Mouse (Mus musculus) stomach, postnatal 0 days (tissue): ENCODE data around the gene Dip2b.

Experiments used
- CTCF ChIP-seq: IDR thresholded peaks from 2 replicates; pipeline ENCODE4 v1.5.1; 2016; ENCODE audit warnings: antibody characterized with exemption, low read depth, mild to moderate bottlenecking, moderate library complexity
- EP300 ChIP-seq: optimal IDR thresholded peaks from 2 replicates; pipeline ENCODE3; 2016; ENCODE audit warnings: antibody characterized with exemption

GRCm38 (mm10) chr15:100061377-100061776 lies 22.9 kb downstream of the Dip2b start:
- TF ChIP-seq EP300 (no peak), CTCF (no peak)
